Mouse (Mus musculus): Measurements from ENCODE around the gene Gm20532. TPM values are rescaled to one million over a fixed set of nuclear protein-coding genes. Genes with fewer than 3 reads are reported as not detected.

Gene Gm20532
- total and polyA plus RNA-seq, 2 experiments from 2014 or later = 0.25 TPM; not detected in 1

DNA sequence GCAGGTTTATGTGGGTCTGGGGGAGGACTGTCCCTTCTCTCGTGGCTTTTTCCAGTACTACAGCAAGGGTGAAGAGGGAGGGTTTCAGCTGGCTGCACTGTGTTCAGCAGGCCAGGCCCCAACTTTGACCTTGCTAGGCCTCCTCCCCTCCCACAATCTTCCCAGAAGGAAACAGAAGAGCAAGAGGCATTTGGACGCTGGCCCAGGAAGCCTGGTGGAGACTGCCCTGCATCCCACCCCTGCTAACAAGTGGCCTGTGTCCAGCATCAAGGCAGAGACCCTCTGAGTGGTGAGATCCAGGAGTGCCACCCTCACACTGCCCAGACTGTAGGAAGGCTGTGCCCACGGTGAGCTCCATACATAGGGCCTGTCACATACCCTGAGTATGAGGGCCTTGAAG is 42.2 kb upstream of the Gm20532 start:
- H3K9ac ChIP-seq (replicated peaks; ENCODE audit: low read length, poor library complexity, severe bottlenecking) = no peak overlapping the region
- no peaks in the 10 kb centered on the region for H3K27me3 ChIP-seq (ENCODE audit: insufficient read depth, low read length)
- no peak overlapping the region for H3K4me2 ChIP-seq (ENCODE audit: low read depth, low read length, poor library complexity, severe bottlenecking)
- no peak overlapping the region for H3K4me3 ChIP-seq (ENCODE audit: low read depth, low read length)
- ATAC-seq (ENCODE audit: low FRiP score) (no peak), DNase-seq (ENCODE audit: low spot score) (peak; percentile 33)
- no peak for TF ChIP-seq CTCF (IDR thresholded peaks at IDR 0.05)
- H3K36me3 ChIP-seq (ENCODE audit: insufficient read depth, low read length) = no peaks in the 10 kb centered on the region
- 0 out of 2 replicates have a peak, but pooled peaks cover 7% of the 10 kb centered on the region for H3K4me1 ChIP-seq (ENCODE audit: insufficient read depth, low read length)
- 64% methylated on average over 3 of the region's 3 CpGs for WGBS
- H3K9me3 ChIP-seq (ENCODE audit: low read length) = no peaks in the 10 kb centered on the region
- H3K27ac ChIP-seq (ENCODE audit: low read depth, low read length) = no peak overlapping the region

DNA sequence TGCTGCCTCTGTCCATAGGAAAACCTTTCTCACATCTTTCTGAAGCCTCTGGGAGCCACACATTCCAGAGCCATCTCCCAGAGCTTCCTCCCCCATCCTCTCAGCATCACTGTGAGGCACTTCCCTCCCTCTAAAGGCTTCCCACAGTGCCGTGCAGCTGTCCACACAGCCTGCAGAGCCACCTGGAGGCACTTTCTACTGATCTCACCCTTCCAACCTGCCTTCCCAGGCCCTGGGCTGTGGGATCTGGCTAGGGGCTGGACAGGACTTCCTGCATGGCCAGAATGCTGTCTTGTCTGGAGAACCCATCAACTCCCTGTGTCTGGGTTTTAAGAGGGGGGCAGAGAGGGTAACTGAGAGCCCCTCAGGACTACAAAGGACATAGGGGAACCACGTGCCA is 39.0 kb upstream of the Gm20532 start:
- 31% methylated on average over 2 of the region's 2 CpGs for WGBS
- 0 out of 2 replicates have a peak, but pooled peaks cover 2% of the 10 kb centered on the region for H3K4me1 ChIP-seq (ENCODE audit: insufficient read depth, low read length)
- H3K36me3 ChIP-seq (ENCODE audit: insufficient read depth, low read length) = no peaks in the 10 kb centered on the region
- peak; percentile 53 for TF ChIP-seq CTCF (IDR thresholded peaks at IDR 0.05)
- ATAC-seq (ENCODE audit: low FRiP score) (no peak), DNase-seq (ENCODE audit: low spot score) (peak; percentile 45)
- H3K4me3 ChIP-seq (ENCODE audit: low read depth, low read length) = no peak overlapping the region
- no peak overlapping the region for H3K9ac ChIP-seq (replicated peaks; ENCODE audit: low read length, poor library complexity, severe bottlenecking)
- H3K27me3 ChIP-seq (ENCODE audit: insufficient read depth, low read length) = no peaks in the 10 kb centered on the region
- H3K27ac ChIP-seq (ENCODE audit: low read depth, low read length) = no peak overlapping the region
- no peak overlapping the region for H3K4me2 ChIP-seq (ENCODE audit: low read depth, low read length, poor library complexity, severe bottlenecking)
- no peaks in the 10 kb centered on the region for H3K9me3 ChIP-seq (ENCODE audit: low read length)

DNA sequence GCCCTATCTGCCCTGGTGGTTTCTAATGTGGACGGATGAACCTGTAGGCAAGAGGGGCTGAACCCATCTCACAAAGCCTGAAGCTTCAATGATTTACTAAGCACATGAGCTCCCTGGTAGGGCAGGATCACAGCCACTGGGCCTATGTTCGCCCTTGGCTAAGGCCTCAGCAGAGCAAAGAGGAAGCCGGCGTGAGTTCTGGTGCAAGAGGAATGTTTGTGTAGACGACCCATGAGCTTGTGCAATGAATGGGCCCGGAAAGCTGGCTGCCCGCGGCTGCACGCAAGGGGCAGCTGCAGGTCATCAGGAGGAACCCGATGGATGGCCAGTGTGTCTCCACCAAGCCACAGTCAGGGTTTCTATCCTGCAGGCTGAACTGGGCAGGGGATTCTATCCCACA is 36.6 kb upstream of the Gm20532 start:
- H3K9me3 ChIP-seq (ENCODE audit: low read length) = no peaks in the 10 kb centered on the region
- H3K27me3 ChIP-seq (ENCODE audit: insufficient read depth, low read length) = no peaks in the 10 kb centered on the region
- no peak for TF ChIP-seq CTCF (IDR thresholded peaks at IDR 0.05)
- 89% methylated on average over 10 of the region's 10 CpGs for WGBS
- H3K36me3 ChIP-seq (ENCODE audit: insufficient read depth, low read length) = no peaks in the 10 kb centered on the region
- H3K9ac ChIP-seq (replicated peaks; ENCODE audit: low read length, poor library complexity, severe bottlenecking) = no peak overlapping the region
- no peak overlapping the region for H3K4me2 ChIP-seq (ENCODE audit: low read depth, low read length, poor library complexity, severe bottlenecking)
- DNase-seq (ENCODE audit: low spot score) (no peak), ATAC-seq (ENCODE audit: low FRiP score) (no peak)
- H3K27ac ChIP-seq (ENCODE audit: low read depth, low read length) = no peak overlapping the region
- H3K4me3 ChIP-seq (ENCODE audit: low read depth, low read length) = no peak overlapping the region
- H3K4me1 ChIP-seq (ENCODE audit: insufficient read depth, low read length) = 0 out of 2 replicates have a peak, but pooled peaks cover 2% of the 10 kb centered on the region

DNA sequence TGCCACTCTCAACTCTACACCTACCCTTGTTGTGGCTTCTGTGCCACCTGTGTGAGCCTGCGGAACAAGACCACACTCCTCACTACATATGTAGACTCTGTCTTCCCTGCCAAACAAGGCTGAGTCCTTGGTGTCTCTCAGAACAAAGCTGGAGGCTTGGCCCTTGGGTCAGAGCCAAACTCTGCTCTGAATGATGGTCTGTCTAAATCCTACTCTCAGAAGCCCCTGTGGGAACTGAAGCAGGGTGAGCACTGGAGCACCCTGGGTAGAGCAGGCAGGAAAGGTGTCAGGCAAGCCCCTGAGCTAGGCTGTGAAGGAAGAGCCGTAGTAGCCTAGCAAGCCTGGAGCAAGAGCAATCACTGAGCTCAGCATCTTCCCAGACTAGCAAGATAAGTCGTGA is 36.2 kb upstream of the Gm20532 start:
- TF ChIP-seq CTCF (IDR thresholded peaks at IDR 0.05) = no peak
- Histone ChIP-seq H3K9me3 (ENCODE audit: low read length) (no peaks in the 10 kb centered on the region), H3K27ac (ENCODE audit: low read depth, low read length) (no peak overlapping the region), H3K4me1 (ENCODE audit: insufficient read depth, low read length) (0 out of 2 replicates have a peak, but pooled peaks cover 2% of the 10 kb centered on the region), H3K36me3 (ENCODE audit: insufficient read depth, low read length) (no peaks in the 10 kb centered on the region), H3K4me3 (ENCODE audit: low read depth, low read length) (no peak overlapping the region), H3K27me3 (ENCODE audit: insufficient read depth, low read length) (no peaks in the 10 kb centered on the region), H3K4me2 (ENCODE audit: low read depth, low read length, poor library complexity, severe bottlenecking) (no peak overlapping the region), H3K9ac (replicated peaks; ENCODE audit: low read length, poor library complexity, severe bottlenecking) (no peak overlapping the region)
- 52% methylated on average over 3 of the region's 3 CpGs for WGBS
- DNase-seq (ENCODE audit: low spot score) (peak; percentile 38), ATAC-seq (ENCODE audit: low FRiP score) (no peak)

DNA sequence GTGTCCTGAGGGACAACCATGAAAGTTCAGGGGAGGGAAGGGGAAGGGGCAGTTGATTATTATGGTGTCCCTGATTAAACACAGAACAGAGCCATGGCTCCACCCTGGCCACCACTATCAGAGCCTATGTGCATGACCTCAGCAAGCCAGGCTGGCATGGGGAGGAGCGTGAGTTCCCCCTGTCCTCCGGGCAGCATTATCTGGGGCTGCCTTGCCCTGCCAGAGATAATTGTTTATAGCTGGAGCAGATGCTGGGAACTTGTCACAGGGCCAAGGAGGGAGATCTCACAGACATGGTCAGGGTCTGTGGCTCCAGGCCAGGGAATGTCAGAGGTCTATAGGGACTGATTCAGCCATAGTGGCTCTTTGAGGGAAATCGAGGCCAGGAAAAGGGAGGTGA is 35.7 kb upstream of the Gm20532 start:
- H3K9ac ChIP-seq (replicated peaks; ENCODE audit: low read length, poor library complexity, severe bottlenecking) = no peak overlapping the region
- no peak overlapping the region for H3K4me2 ChIP-seq (ENCODE audit: low read depth, low read length, poor library complexity, severe bottlenecking)
- no peak for ATAC-seq (ENCODE audit: low FRiP score)
- H3K36me3 ChIP-seq (ENCODE audit: insufficient read depth, low read length) = no peaks in the 10 kb centered on the region
- no peaks in the 10 kb centered on the region for H3K9me3 ChIP-seq (ENCODE audit: low read length)
- H3K27me3 ChIP-seq (ENCODE audit: insufficient read depth, low read length) = no peaks in the 10 kb centered on the region
- 0 out of 2 replicates have a peak, but pooled peaks cover 2% of the 10 kb centered on the region for H3K4me1 ChIP-seq (ENCODE audit: insufficient read depth, low read length)
- TF ChIP-seq CTCF (IDR thresholded peaks at IDR 0.05) = no peak
- no peak overlapping the region for H3K4me3 ChIP-seq (ENCODE audit: low read depth, low read length)
- WGBS = 77% methylated on average over 3 of the region's 3 CpGs
- no peak overlapping the region for H3K27ac ChIP-seq (ENCODE audit: low read depth, low read length)
- peak; percentile 20 for DNase-seq (ENCODE audit: low spot score)

DNA sequence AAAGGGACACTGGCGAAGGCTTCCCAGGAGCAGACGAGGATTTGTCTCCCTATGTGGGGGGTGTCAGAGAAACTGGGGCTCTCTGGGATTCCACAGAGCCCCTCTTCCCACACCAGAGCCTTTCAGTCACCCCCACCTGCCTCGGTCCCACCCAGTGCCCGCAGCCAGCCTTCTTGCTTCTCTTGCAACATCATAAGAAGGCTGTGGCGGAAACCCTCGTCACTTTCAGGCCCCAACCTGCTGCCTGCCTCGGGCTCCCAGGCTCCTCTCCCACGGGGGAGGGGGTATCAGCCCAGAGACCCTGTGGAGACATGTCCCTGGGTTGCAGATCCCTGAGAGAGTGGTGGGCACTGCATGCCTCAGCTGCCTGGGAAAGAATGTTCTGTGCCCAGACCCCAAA is 35.0 kb upstream of the Gm20532 start:
- Histone ChIP-seq H3K4me2 (ENCODE audit: low read depth, low read length, poor library complexity, severe bottlenecking) (no peak overlapping the region), H3K4me1 (ENCODE audit: insufficient read depth, low read length) (0 out of 2 replicates have a peak, but pooled peaks cover 2% of the 10 kb centered on the region), H3K27ac (ENCODE audit: low read depth, low read length) (no peak overlapping the region), H3K4me3 (ENCODE audit: low read depth, low read length) (no peak overlapping the region), H3K9me3 (ENCODE audit: low read length) (no peaks in the 10 kb centered on the region), H3K9ac (replicated peaks; ENCODE audit: low read length, poor library complexity, severe bottlenecking) (no peak overlapping the region), H3K27me3 (ENCODE audit: insufficient read depth, low read length) (no peaks in the 10 kb centered on the region), H3K36me3 (ENCODE audit: insufficient read depth, low read length) (no peaks in the 10 kb centered on the region)
- no peak for ATAC-seq (ENCODE audit: low FRiP score)
- 83% methylated on average over 8 of the region's 8 CpGs for WGBS
- DNase-seq (ENCODE audit: low spot score) = no peak
- TF ChIP-seq CTCF (IDR thresholded peaks at IDR 0.05) = no peak

All from midbrain, postnatal 0 days (tissue).